Mouse (Mus musculus): ENCODE measurements at regions not wholly inside any gene's neighbourhood (a gene's known extent, or its start where the extent isn't known, plus 50 kb on each side); places are given as distances from the start of the nearest gene placed in this dataset.
A peak's percentile ranks its signal among the peaks of the same experiment; 100 is the strongest.

DNA sequence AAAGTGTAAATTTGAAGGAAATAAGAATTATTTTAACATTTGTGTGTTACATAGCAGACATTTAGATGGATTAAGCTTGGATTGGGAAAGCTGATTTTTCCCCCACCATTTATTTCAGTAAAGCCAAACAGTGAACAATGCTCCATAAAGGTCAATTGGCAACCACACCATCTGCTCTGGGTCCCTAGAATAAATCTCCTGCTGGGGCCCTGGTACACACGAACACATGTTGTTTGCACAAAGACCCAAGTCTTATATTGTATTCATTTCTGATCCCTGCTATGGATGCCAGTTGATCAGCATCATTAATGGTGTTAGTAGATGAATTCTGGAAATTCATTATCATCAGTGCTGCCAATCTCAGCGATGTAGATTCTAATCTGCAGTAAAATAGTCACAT lies 1698.0 kb upstream of the Pcdh17 start:
- DNase-seq (ENCODE audit: low read depth, low spot score), result peak; percentile 2

DNA sequence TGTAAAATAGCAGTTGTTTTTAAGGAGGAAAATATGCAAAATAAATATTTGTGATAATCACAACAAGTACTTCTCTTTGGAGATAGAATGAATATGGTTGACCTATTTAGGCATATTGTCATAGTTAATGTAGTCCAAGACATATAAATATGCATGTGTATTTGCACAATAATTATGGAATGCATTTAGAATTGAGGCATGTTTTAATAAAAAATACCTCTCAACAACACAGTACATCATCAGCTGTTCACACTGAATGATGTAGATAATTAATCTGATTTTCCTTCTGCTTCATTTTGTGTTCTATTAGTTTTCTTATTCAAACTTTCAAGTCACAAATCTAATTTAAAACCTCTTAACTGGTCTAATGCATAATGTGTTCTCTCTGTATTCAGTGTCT lies 1685.2 kb upstream of the Pcdh17 start:
- no peak for DNase-seq (ENCODE audit: low read depth, low spot score)
